Mouse (Mus musculus): ENCODE measurements around the gene Hist1h2ap.
A peak's percentile ranks its signal among the peaks of the same experiment; 100 is the strongest.
"Not testable (repeated sequence)": the region's sequence is repeated elsewhere in the genome, so short reads cannot be mapped to it uniquely, and the experiment has no call there.

Hist1h2ap gene

DNA sequence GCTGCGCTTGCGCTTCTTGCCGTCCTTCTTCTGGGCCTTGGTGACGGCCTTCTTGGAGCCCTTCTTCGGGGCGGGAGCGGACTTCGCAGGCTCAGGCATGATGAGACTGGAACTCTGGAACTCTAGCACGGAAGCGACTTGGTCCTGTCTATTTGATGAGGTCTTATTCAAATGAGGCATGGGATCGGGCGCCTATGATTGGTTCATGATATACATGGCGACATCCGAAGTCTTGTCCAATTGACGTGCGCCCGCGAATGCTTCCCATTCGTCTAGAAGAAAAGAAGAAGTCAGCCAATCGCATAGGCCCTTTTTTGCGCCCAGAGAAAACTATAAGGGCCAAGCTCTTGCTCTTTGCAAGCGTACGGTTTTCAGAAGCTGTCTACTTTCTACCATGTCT lies 23.2 kb downstream of the Hist1h2ap start, which contains the start of the genes Hist1h2bq and Hist1h2ao:
Gene Hist1h2bq (minus strand): TSS at position 125 of the 400 bp plus-strand sequence.
Gene Hist1h2ao (plus strand): TSS at position 393 of the 400 bp plus-strand sequence.
- not testable (repeated sequence) for DNase-seq (ENCODE audit: low read depth, low spot score)

DNA sequence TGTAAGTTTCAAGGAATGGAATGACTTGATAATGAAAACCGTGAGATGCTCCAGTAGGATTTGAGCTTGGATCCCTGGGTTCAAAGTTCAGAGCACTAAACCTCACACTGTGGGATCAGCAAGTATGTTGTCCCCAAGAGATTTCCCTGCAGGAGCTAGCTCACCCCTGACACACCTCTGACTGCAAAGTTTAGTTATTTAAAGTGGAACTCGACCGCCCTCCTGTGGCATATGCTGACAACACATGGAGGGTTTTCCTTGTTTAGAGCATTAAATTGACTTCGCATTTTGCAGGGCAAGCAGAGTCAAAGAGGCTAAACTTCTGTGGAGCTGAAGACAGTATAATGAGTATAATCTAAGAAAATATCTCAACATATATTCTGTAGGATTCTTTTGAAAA lies 30.2 kb downstream of the Hist1h2ap start:
- not testable (repeated sequence) for DNase-seq (ENCODE audit: low read depth, low spot score)

DNA sequence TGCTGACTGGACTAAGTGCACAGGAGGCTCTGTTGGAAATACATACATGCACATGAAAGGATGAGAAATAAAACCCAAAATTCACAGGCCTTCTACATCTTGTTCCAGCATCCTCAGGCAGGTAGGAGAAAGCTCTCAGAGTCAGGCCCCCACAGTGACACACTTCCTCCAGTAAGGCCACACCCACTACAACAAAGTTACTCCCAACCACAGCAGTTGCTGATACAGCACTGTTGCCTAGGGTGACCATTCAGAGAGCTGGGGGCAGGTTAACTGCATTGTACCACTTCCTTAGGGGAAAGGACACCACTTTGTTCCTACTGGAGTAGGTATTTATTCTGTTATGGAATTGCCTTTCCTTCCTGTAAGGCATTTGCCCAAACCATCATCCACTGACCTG lies 36.1 kb downstream of the Hist1h2ap start:
- not testable (repeated sequence) for DNase-seq (ENCODE audit: low read depth, low spot score)

DNA sequence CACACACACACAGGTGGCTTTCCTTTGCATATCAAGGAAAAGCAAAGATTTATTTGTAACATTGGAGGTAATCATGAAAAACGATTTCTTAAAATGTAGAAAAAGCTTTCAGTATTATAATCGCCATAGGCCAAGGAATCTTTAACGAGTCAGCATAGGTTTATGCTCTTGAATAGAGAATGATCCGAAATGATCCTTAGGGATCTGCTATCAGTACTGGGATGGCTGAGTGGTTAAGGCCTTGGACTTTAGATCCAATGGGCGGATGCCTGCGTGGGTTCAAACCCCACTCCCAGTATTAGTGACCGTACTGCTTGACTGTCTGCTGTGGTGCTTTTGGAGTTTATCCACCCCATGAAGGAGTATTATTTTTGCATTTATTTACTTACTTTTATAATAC lies 37.7 kb downstream of the Hist1h2ap start:
- DNase-seq (ENCODE audit: low read depth, low spot score), result no peak

DNA sequence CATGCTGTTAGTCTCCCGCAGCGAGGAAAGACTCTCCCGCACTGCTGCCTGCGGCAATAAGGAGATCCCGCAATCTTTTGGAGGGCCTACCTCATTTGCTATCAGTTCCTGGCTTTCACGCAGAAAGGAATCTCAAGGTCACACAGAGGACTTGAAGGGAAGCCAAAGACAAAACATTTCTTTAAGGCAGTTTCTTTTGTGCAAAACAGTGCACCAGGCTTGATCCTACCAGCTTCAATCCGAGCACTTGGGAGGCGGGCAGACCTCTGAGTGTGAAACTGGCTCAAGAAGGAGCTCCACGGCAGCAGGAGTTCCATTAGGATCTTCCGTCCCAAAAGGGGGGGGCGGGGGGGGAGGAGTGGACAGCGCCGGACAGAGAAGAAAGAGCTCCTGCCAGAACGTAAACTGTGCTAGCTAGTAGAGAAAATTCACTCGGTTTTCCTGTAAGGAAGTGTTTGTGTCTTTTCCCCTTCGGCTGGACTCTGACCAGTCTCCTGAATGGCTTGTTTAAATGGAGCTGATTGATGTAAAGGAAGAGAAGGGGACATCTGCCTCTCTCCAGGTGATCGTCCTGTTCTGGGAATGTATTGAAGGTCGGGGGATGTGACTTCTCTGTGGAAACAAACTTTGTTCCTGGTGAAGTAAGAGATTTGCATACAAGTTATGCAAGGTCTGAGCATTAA lies 42.6 kb downstream of the Hist1h2ap start:
- no peak for DNase-seq (ENCODE audit: low read depth, low spot score)

DNA sequence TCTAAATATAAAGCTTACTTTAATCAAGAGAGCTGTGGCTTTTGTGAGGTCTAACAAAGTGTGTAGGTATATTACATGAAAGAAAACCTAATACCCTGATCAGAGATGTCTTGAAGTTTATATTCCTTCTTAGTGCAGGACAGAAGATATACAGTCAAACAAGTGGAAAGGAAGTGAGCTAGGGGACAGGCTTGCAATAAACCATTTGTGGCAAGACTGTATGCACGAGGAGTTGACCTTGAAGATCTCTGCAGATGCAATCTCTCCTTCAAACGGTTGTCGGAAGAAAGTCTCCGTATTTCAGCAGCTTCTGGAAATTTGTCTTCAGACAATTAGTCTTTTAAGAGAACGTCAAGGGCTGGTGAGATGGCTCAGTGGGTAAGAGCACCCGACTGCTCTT lies 43.4 kb downstream of the Hist1h2ap start:
- no peak for DNase-seq (ENCODE audit: low read depth, low spot score)

DNA sequence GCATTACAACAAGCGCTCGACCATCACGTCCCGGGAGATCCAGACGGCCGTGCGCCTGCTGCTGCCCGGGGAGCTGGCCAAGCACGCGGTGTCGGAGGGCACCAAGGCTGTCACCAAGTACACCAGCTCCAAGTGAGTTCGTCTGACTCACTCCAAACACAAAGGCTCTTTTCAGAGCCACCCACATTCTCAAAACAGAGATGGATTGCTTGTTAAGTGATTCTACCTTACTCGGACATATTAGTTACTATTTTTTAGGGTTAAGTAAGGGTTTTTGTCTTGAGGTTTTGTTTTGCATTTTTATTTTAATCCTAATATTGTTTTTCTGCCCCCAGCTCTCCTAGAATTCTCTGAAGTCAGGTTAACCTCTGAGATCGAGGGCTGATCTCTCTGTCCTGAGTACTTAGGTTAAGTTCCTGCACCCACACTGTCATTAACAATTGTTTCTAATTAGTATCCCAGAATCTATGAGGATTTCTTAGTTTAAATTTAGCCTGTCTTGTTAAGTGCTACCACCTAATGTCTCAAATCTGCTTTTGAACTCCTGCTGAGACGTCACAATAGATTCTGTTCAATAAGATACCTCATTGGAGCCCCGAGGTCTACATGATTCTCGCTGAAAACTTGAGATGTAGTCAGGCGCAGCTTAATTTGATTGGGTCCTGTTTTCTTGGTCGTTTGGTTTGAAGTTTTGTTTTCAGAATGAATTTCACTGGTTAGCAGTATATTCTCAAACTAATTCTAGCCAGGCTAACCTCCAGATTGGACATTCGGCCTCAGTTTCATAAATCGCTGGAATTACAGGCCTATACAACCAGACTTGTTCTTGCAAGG lies 45.3 kb downstream of the Hist1h2ap start:
- peak; percentile 43 for DNase-seq (ENCODE audit: low read depth, low spot score)

DNA sequence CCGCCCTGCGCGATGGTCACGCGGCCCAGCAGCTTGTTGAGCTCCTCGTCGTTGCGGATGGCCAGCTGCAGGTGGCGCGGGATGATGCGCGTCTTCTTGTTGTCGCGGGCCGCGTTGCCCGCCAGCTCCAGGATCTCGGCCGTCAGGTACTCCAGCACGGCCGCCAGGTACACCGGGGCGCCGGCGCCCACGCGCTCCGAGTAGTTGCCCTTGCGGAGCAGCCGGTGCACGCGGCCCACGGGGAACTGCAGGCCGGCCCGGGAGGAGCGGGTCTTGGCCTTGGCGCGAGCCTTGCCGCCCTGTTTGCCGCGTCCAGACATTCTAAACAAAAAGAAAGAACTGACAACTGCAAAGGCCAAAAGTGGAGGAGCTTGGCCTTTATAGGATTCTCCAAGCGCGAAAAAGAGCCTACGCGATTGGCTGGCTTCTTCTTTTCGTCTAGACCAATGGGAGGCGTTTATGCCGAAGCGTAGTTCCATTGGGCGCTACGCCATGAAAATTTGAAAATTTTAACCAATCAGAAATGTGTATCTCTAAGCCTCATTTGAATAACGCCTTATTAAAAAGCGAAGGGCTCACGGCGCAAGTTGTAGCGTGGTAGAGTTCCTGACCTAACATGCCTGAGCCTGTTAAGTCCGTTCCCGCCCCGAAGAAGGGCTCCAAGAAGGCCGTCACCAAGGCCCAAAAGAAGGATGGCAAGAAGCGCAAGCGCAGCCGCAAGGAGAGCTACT lies 46.2 kb downstream of the Hist1h2ap start, which contains the start of the genes Hist1h2an and Hist1h2bp:
Gene Hist1h2an (minus strand): TSS at position 320 of the 731 bp plus-strand sequence.
Gene Hist1h2bp (plus strand): TSS at position 563 of the 731 bp plus-strand sequence.
- peak; percentile 96 for DNase-seq (ENCODE audit: low read depth, low spot score)

DNA sequence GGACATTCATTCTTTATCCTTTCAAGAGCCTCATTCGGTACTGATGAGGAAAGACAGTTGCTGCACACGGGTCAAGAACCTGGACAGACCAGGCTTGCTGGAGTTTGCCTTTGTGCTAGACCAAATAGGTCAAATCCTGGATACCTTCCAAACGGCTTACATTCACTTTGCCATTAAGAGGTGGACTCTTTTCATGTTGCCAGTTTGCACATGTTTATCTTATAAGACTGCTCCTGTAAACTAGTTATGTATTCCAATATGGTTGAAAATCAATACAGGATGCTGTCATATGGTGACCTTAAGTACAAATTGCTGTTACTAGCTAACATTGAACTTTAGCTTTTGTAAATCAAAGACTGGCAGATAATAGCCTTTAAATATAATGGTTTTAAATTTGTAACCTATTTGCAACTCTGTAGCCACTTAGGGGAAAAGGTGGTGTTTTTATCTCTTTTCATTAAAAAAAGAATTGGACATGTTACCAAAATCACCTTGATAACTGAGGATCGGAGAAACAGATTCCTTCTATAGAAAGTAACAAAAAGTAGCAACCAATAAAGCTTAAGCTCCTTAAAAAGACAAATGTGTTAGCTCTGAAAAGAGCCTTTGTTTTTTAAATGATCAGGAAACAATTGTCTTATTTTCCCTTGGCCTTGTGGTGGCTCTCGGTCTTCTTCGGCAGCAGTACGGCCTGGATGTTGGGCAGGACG lies 47.0 kb downstream of the Hist1h2ap start:
- peak; percentile 52 for DNase-seq (ENCODE audit: low read depth, low spot score)

DNA sequence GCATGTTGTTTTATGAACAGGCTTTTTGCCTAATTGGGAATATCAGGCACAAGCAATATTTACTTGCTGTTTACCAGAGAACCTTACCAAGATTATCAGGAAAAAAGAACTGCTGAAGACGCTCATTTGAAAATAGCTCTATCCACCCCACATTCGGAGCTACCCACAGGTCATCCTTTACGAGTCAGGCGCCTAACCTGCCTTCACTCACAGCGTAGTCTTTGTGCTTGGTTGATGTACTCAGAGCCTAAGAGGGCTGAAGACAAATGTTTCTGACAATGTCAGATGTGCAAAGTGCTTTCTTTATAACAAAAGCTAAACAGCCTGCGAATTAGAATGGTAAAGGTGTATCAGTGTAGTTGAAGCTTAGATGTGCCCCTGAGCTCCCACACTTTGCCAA lies 49.0 kb downstream of the Hist1h2ap start:
- no peak for DNase-seq (ENCODE audit: low read depth, low spot score)

DNA sequence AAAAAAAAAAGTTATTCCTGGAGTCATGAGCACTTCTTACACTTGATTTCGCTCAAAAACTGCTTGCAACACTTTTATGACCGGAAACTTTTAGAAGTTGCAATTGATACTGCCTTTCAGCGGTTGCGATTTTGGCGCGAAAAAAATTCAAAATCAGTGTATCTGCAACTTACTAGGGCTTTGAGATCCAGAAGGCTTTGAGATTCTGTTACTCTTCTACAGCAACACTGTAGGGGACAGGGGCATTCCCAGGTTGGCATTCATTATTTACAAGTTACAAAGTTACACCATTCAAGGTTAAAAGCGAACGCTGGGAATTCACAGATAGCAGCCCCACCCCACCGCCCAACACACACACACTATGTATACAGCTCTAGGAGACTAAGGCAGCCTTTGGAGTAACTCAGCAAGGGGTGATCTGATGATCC lies 49.6 kb downstream of the Hist1h2ap start:
- peak; percentile 63 for DNase-seq (ENCODE audit: low read depth, low spot score)

DNA sequence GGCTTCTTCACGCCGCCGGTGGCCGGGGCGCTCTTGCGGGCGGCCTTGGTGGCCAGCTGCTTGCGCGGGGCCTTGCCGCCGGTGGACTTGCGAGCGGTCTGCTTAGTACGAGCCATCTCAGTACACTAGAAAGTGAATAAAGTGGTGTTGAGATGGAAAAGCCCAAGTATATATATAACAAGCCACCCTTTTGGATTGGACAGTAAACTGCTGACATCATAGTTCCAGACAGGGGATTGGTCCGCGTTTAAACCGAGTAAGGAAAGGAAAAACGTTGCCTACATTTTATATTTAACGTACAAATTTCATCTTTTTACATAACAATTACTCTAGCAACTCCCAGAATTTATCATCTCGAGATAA lies 50.1 kb downstream of the Hist1h2ap start, which contains the start of gene Hist1h3i:
Gene Hist1h3i (minus strand): TSS at position 116 of the 363 bp plus-strand sequence.
- DNase-seq (ENCODE audit: low read depth, low spot score), result peak; percentile 92

All from c-Kit-negative CD71-positive TER-119-positive erythroid progenitor cells, embryonic 14.5 days (primary cell).